Mouse (Mus musculus): ENCODE data around the gene Gcn1l1.
"Not testable (repeated sequence)": the region's sequence is repeated elsewhere in the genome, so short reads cannot be mapped to it uniquely, and the experiment has no call there.

Gcn1l1 gene

DNA sequence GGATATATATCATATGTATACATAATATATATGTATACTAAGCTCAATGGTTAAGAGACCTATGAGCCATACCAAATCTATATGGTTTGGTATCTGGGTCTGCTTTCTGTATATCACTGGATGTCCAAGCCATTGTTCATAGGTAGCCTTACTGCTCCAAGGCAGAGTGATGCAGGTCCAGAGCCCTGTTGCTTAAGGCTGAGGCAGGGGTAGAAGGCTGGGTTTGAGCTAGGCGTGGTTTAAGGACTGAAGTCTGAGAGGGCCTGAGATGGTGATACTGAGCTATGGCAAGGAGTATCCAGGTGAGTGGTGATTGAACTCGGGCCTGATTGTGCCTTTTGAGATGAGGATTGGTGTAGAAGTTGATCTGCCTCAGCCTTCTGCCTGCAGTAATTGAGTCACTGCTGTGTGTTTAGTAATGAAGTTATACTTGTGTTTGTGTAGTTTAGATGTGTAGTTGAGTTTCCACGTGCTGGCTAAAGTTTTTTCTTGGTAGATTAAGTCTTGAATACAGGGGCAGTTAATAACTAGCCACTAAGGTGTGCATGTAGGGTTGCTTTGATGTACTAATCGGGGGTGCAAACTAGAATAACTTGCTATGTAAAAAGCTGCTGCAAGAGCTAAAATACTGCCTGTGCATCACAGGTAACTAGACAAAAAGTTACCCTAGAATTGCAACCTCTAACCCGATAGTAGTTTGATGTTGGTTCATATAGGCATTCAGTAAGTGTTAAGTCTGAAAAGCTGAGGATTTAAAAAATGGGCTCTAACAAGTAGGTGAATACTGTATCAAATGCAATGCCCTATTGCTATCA is 1.1 kb upstream of the Gcn1l1 start:
- no peak for DNase-seq

GRCm38 (mm10) chr5:115565403-115565802 is 349 bp downstream of the Gcn1l1 start:
- peak; percentile 27 for DNase-seq

GRCm38 (mm10) chr5:115568681-115569080 is 3.6 kb downstream of the Gcn1l1 start:
- no peak for DNase-seq

- no peak for DNase-seq
These were observed 4.3 kb downstream of the Gcn1l1 start for GRCm38 (mm10) chr5:115569308-115569707.

GRCm38 (mm10) chr5:115569721-115570120 is 4.7 kb downstream of the Gcn1l1 start:
- DNase-seq, result no peak

- no peak for DNase-seq
These were observed 6.0 kb downstream of the Gcn1l1 start for GRCm38 (mm10) chr5:115571086-115571485.

DNA sequence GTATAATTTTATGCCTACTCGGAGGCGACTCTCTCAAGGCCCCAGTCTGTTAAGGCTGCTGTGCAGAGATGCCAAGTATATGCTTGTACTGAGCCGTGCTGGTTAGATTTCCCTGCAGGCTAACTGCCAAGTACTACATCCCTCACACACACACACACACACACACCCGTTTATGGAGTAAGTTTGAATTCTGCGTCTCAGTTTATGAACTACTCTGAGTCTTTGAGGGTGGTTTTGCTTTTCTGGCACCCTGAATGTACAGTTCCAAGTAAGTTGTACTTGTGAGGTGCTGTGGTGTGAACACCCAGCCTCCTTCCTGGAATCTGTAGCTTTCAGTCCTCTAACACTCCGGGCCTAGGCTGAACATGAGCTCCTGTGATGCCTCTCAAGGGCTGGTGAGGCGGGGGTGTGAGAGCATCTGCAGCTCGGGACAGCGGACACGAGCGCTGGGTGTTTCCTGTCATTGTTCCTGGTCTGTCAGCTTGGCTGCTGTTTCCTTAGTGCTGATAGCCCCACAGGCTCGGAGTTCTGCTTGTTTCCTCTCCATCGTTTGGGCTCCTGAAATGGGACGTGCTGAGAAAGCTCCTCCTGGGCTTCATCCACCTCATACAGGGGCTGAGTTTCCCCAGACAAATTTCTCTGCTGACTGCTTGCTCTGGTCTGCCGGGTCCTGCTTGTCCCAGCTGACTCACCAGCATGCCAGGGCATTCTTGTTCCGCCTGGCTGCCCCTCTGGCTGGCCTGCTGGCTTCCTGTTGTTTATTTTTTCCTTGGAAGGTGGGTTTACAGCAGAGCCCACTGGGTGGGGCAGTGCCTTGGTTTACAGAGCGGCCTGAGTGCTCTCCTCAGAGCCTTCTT is 7.9 kb downstream of the Gcn1l1 start:
- DNase-seq, result no peak

GRCm38 (mm10) chr5:115574992-115575391 is 9.9 kb downstream of the Gcn1l1 start:
- no peak for DNase-seq

DNA sequence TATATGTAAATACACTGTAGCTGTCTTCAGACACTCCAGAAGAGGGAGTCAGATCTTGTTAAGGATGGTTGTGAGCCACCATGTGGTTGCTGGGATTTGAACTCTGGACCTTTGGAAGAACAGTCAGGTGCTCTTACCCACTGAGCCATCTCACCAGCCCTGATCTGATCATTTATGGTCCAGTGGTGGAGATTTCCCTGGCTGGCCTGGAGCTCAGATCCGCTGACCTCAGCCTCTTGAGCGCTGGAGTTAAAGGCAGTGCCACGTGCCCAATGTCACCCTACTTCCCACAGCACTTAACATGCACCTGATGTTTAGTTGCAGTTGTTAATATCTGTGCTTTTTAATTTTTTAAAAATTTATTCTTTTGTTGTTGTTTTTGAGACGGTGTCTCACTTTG is 12.6 kb downstream of the Gcn1l1 start:
- not testable (repeated sequence) for DNase-seq

- DNase-seq, result no peak
These were observed 13.9 kb downstream of the Gcn1l1 start for GRCm38 (mm10) chr5:115578922-115579321.

GRCm38 (mm10) chr5:115579363-115579762 is 14.3 kb downstream of the Gcn1l1 start:
- DNase-seq, result no peak

GRCm38 (mm10) chr5:115580229-115581001 is 15.4 kb downstream of the Gcn1l1 start:
- DNase-seq, result no peak

- no peak for DNase-seq
These were observed 16.6 kb downstream of the Gcn1l1 start for GRCm38 (mm10) chr5:115581662-115582061.

DNA sequence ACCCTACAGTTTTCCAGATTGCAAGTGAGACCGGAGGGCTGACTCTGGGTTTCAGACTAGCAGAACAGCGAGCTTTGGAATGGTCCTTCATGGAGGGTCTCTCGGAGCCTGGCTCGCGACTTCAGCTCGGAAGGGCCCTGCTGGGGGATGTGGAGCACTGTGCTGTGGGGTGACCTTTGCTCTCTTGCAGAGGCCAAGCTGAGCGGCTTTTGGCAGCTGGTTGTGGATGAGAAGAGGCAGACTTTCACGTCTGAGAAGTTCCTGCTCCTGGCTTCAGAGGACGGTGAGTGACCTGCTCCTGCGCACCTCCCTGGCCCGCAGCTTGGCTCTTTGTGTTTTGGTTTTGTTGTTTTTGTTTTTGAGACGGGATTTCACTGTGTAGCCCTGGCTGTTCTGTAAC is 20.6 kb downstream of the Gcn1l1 start:
- DNase-seq, result no peak

DNA sequence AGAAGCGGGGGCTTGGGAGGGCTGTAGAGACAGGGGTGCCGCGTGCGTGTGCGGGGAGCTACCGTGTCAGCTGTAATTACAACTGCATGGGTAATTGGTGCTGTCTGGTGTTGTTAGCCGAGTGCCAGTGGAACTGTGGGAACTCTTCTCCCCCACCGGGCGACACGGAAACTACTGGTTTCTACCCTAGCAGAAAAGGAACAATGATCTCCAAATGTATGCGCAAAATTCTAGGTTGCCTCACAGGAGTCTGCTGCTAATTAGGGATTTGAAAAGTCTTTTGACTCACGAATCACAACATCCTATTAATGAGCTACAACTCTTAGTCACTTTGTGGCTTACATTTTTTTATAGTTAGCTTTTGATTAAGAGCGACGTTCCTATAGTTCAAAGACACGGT is 21.1 kb downstream of the Gcn1l1 start:
- DNase-seq, result no peak

- no peak for DNase-seq
These were observed 21.7 kb downstream of the Gcn1l1 start for GRCm38 (mm10) chr5:115586780-115587179.

- no peak for DNase-seq
These were observed 26.0 kb downstream of the Gcn1l1 start for GRCm38 (mm10) chr5:115591028-115591427.

DNA sequence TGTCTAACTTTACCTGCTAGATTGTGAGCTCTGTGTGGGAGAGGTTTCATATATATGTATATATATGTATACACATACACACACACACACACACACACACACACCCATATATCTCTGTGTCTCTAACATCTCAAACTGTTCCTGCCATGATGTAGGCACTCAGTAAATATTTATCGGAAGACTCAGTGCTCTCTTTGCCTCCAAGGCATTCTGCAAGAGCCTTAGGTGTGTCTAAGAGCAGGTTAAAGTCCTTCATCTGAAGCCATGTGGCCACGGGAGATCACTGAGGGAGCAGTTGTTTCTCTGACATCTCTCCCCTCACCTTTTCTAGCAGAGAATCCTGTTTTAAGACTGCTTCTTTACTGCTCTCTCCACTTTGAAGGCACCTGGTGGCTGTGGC is 26.5 kb downstream of the Gcn1l1 start:
- no peak for DNase-seq

DNA sequence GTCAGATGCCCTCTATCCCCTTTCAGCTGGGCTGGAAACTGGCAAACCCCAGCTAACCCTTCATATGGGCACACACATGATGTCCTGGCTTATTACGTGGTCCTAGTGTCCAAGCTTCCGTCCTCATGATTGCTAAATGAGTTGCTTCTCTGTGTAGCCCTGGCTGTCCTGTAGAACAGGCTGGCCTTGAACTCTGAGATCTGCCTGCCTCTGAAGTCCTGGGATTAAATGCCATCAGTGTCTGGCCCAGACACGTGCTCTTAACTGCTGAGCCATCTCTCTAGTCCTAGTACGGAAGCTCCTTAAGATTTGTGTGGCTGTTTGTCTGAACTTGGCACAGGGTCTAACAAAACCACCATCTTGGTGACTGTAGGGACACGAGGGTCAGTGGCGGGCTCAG is 38.5 kb downstream of the Gcn1l1 start:
- DNase-seq, result no peak

- no peak for DNase-seq
These were observed 46.5 kb downstream of the Gcn1l1 start for GRCm38 (mm10) chr5:115611566-115611965.

DNA sequence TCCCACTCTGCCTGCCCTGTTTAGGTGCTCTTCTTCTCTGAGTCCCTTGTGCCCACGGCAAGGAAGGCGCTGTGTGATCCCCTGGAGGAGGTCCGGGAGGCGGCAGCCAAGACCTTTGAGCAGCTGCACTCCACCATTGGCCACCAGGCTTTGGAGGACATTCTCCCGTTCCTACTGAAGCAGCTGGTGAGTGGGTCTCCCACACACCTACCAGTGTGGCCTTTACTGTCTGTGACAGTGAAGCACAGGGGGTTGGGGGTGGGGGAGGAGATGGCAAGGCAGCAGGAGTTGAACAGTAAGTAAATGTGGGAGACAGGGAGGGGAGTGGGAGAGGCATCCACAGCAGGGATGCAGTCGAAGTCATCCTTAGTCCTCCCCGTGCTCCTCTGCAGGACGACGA is 48.3 kb downstream of the Gcn1l1 start:
- DNase-seq, result no peak

DNA sequence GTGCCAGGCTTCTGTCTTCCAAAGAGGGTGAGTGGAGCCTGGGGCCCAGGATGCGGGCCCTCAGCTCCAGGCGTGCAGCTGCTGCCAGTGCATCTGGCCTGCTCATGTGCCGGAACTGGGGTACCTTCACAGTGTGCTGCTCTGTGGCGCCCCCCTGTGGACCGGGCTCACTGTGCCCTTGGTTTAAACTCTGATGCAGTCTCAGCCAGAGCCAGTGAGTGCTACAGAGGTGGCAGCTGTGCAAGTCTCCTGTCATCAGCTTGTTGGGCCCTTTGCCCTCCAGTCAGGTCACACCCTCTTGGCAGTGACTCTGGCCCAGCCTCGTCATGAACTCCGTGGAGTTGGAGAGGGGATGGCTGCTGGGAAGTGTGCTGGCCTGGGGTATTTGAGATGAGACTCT is 49.9 kb downstream of the Gcn1l1 start:
- DNase-seq, result peak; percentile 52

DNA sequence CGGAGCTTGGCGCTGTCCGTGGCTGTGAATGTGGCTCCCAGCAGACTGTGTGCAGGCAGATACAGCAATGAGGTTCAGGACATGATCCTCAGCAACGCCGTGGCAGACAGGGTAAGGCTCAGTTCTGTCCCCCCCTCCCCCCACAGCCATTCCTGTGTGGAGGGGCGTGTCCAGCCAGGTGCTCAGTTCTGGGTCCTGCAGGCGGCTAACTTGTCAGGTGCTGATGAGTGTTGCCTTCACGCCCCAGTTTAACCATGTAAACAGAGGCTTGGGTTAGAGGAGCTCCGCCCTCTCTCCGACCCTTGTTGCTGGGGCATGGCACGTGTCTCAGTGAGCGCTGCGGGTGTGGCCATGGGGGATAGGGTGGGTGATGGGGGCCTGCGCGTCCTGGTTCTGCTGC is 54.6 kb downstream of the Gcn1l1 start:
- DNase-seq, result no peak
